Mouse (Mus musculus) heart, adult 18-20 months (tissue): Measurements from ENCODE around the gene Ddx55. TPM values are rescaled to one million over a fixed set of nuclear protein-coding genes. Genes with fewer than 3 reads are reported as not detected.

Source experiments
- DNase-seq, 2 experiments: peaks; one replicate each; pipeline ENCODE4 v3.0.0; 2021 to 2022; ENCODE audit warnings: mixed read lengths in 1 of 2
- total RNA-seq, 2 experiments: library from RNA; stranded (reverse); gene quantifications; 2 replicates each; pipeline ENCODE4 v1.2.3; 2021

Ddx55 gene
- total RNA-seq, 2 experiments from 2014 or later, result 4.8 to 5.2 TPM

DNA sequence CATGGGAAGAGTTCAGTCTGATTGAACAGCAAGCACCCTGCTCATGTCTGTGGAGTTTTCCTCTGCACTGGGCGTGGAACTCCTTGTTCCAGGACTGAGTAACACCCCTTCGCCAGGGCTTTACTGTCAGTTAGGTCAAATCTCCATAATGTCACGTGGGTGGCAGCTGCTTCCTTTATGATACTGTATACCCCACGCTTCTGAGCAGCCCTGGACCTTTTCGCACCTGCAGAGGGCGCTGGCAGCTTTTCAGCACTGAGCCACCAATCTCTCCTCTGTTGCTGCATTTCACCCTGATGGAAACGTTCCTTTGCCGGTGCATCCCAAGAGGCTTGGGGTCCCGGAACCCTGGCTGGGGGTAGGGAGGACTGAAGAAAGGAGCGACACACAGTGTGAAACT is 58.3 kb downstream of the Ddx55 start:
- no peak for DNase-seq

DNA sequence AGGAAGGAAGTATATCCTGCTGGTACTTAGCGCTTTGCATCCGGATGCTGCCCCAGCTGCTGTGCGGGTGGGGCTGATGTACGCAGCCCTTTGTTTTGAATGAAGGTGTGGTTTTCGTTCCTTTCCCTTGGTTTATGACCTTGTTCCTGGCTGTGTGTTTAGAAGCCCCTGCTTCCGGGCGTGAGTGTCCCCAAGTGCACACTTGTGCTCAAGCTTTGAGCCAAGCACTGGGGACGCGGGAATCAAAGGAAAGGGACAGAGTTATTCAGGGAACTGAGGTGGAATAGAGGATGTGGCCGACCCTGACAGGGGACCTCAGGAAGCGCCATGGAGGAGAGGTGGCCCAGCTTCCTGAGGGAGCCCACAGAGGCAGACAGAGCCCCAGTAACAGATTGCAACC is 62.0 kb downstream of the Ddx55 start:
- peak; percentile 13 to 51 for DNase-seq

DNA sequence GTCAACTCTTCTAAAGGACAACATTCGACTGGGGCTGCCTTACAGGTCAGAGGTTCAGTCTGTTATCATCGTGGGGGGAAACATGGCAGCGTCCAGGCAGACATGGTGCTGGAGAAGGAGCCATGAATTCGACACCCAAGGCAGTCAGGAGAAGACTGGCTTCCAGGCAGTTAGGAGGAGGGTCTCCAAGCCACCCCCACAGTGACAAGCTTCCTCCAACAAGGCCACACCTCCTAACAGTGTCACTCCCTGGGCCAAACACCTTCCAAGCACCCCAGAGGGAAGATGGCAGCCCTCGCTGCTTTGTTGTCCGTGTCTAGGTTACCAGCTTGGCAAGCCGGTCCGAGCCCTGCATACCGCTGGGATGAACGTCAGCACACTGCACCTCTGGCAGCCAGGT is 66.0 kb downstream of the Ddx55 start:
- DNase-seq, result no peak

Other genes with a start within 250 kb of the Ddx55 start
- 1 to 10 TPM; 3.9 to 5.5 TPM for gene Mphosph9, start 224.9 kb upstream of the Ddx55 start, total RNA-seq
- gene 2810006K23Rik, start 224.8 kb upstream of the Ddx55 start, total RNA-seq, result 10 to 100 TPM; 12.4 to 14.4 TPM
- 100 to 1,000 TPM; 148 to 156 TPM for gene Cdk2ap1, start 189.8 kb upstream of the Ddx55 start, total RNA-seq
- gene Sbno1, start 126.9 kb upstream of the Ddx55 start, total RNA-seq, result 10 to 100 TPM; 61.1 to 66.0 TPM
- 100 to 1,000 TPM; 205 to 229 TPM for gene Kmt5a, start 112.9 kb upstream of the Ddx55 start, total RNA-seq
- 1 to 10 TPM; 6.9 to 7.1 TPM for gene Rilpl2, start 74.5 kb upstream of the Ddx55 start, total RNA-seq
- gene Snrnp35, start 69.7 kb upstream of the Ddx55 start, total RNA-seq, result 10 to 100 TPM; 14.0 to 14.2 TPM
- 100 to 1,000 TPM; 174 to 192 TPM for gene Rilpl1, start 21.5 kb upstream of the Ddx55 start, total RNA-seq
- gene Tmed2, start 12.2 kb upstream of the Ddx55 start, total RNA-seq, result 100 to 1,000 TPM; 173 to 185 TPM
- gene Eif2b1, start 26.3 kb downstream of the Ddx55 start, total RNA-seq, result 10 to 100 TPM; 26.7 to 26.8 TPM
- 10 to 100 TPM; 18.3 to 20.2 TPM for gene Gtf2h3, start 26.3 kb downstream of the Ddx55 start, total RNA-seq
- 10 to 100 TPM; 52.0 to 65.0 TPM for gene Atp6v0a2, start 75.7 kb downstream of the Ddx55 start, total RNA-seq
- gene Dnah10, start 172.2 kb downstream of the Ddx55 start, total RNA-seq, result under 1 TPM; 0.02 to 0.26 TPM